Mouse (Mus musculus) adrenal gland, adult 8-10 months (tissue): ENCODE results near the gene Mctp2. TPM values are rescaled to one million over a fixed set of nuclear protein-coding genes. Genes with fewer than 3 reads are reported as not detected.

Experiments
- DNase-seq: peaks from one replicate; pipeline ENCODE4 v3.0.0; 2022
- total RNA-seq, 4 experiments: library from RNA; stranded (reverse); gene quantifications; 2 replicates each; pipeline ENCODE4 v1.2.4; 2022

Mctp2 gene
- total RNA-seq, 4 experiments from 2014 or later, result 0.63 to 1.6 (median 0.69) TPM

GRCm38 (mm10) chr7:72089463-72090175 is 216.8 kb downstream of the Mctp2 start:
- DNase-seq, result no peak

GRCm38 (mm10) chr7:72080705-72081104 is 225.7 kb downstream of the Mctp2 start:
- no peak for DNase-seq

GRCm38 (mm10) chr7:72078896-72079295 is 227.5 kb downstream of the Mctp2 start:
- no peak for DNase-seq

- DNase-seq, result no peak
Observed at GRCm38 (mm10) chr7:72071418-72072184, 234.8 kb downstream of the Mctp2 start.

GRCm38 (mm10) chr7:72068454-72068853 is 238.0 kb downstream of the Mctp2 start:
- no peak for DNase-seq

GRCm38 (mm10) chr7:72066352-72066751 is 240.1 kb downstream of the Mctp2 start:
- DNase-seq, result no peak

GRCm38 (mm10) chr7:72051759-72052158 is 254.6 kb downstream of the Mctp2 start:
- DNase-seq, result no peak

- no peak for DNase-seq
Observed at GRCm38 (mm10) chr7:72047588-72048585, 258.5 kb downstream of the Mctp2 start.
